Mouse (Mus musculus) layer of hippocampus, postnatal 10 days (tissue): ENCODE measurements around the gene Pck1. TPM values are rescaled to one million over a fixed set of nuclear protein-coding genes. Genes with fewer than 3 reads are reported as not detected.

Source experiments
- DNase-seq, 2 experiments: peaks; one replicate each; pipeline ENCODE4 v3.0.0; 2021; ENCODE audit warnings: low spot score in 2 of 2
- total RNA-seq, 2 experiments: library from RNA; stranded (reverse); gene quantifications; 2 replicates each; pipeline ENCODE4 v1.2.3; 2021

The Pck1 gene
- total RNA-seq, 2 experiments from 2014 or later = not detected

GRCm38 (mm10) chr2:173203726-173204125, 50.9 kb downstream of the Pck1 start:
- no peak for DNase-seq

- no peak for DNase-seq
Measured at GRCm38 (mm10) chr2:173204671-173205070, 51.8 kb downstream of the Pck1 start.

- DNase-seq = no peak
Measured at GRCm38 (mm10) chr2:173205563-173206099, 52.8 kb downstream of the Pck1 start.

GRCm38 (mm10) chr2:173207051-173207450, 54.2 kb downstream of the Pck1 start:
- no peak for DNase-seq

Other genes starting within 250 kb of the Pck1 start
- 10 to 100 TPM in 1 of 2 experiments, 1 to 10 TPM in 1; 8.1 to 11.5 TPM for gene Bmp7, start 212.7 kb upstream of the Pck1 start, total RNA-seq
- gene Spo11, start 175.3 kb upstream of the Pck1 start, total RNA-seq = under 1 TPM; 0.09 to 0.80 TPM
- 10 to 100 TPM; 75.3 to 83.2 TPM for gene Rae1, start 152.9 kb upstream of the Pck1 start, total RNA-seq
- 1 to 10 TPM; 4.4 to 6.3 TPM for gene Rbm38, start 132.6 kb upstream of the Pck1 start, total RNA-seq
- not detected for gene Ctcfl, start 33.5 kb upstream of the Pck1 start, total RNA-seq
- gene Zbp1, start 65.9 kb downstream of the Pck1 start, total RNA-seq = not detected
- 10 to 100 TPM; 30.4 to 31.6 TPM for gene Pmepa1, start 123.5 kb downstream of the Pck1 start, total RNA-seq